ENCODE assay signal across 8 mouse cellular contexts in the genomic region with DNA sequence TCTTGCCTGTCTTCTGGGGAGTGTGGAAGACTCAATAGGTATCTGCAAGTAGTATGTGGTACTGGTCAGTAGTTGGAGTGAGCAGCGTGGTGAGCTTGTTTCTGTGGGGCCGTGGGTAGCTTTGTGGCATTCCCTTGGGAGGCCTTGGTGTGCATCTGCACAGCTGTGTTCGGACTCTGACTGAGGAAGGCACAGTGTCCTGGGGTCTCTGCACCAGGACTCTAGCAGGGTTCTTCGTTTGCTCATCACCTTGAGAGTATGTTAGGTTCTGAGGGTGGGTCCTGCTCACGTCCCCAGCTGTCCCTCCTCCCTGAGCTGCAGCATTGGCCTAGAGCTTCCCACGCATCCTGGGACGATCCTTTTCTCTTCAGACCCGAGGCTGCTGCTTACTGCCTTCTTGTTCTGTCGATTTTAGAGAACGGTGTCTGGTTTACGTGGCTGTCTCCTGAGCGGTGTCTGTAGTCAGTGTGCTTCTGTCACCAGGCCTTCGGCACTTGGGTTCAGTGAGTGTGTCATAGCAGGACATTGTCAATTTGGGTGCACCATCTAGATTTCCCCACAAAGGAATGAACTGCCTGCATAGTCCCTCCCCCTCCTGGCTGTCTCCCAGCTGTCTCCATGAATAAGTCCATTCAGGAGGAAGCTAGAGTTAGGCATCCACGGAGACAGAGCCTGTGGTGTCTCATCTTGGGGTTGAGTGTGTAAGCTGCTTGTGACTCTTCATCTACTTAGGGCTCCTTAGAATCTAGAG. TPM values are rescaled to one million over a fixed set of nuclear protein-coding genes. Genes with fewer than 3 reads are reported as not detected.
DNase-seq lines count a peak whose midpoint lies in the region; ATAC-seq and TF ChIP-seq lines count a peak whose summit lies in the region.

No protein-coding gene starts in this region.

- peak overlapping the region; percentile 18 for H3K4me2 ChIP-seq in myocyte (ENCODE audit: low read depth)

- TF ChIP-seq CTCF in lung, adult 2 months (IDR thresholded peaks at IDR 0.05; ENCODE audit: insufficient read depth, low read length) = no peak

- no peaks in the 10 kb centered on the region for H3K27me3 ChIP-seq in myocyte (ENCODE audit: control insufficient read depth, insufficient read depth, insufficient read length)

- TF ChIP-seq POLR2A in lung, adult 2 months (IDR thresholded peaks at IDR 0.05; ENCODE audit: borderline replicate concordance, extremely low read depth, low read depth, low read length) = no peak
- no peak for TF ChIP-seq POLR2A in myocyte (IDR thresholded peaks at IDR 0.05; ENCODE audit: insufficient read length, low read depth)

- H3K4me3 ChIP-seq in lung, adult 2 months (replicated peaks; ENCODE audit: extremely low read depth, low read depth, low read length) = no peak overlapping the region
- H3K4me3 ChIP-seq in myocyte = no peak overlapping the region

- H3K4me1 ChIP-seq in lung, adult 2 months (ENCODE audit: control insufficient read depth, insufficient read depth, low read length) = peaks cover 2% of the 10 kb centered on the region; the same call in 1 of the 2 replicates

- H3ac ChIP-seq in myocyte (ENCODE audit: control insufficient read depth, insufficient read length) = no peak overlapping the region

- H3K79me2 ChIP-seq in myocyte (ENCODE audit: control insufficient read depth, insufficient read depth) = no peaks in the 10 kb centered on the region

- no peak for ATAC-seq in cerebellum, adult (ENCODE audit: insufficient number of reproducible peaks, low FRiP score, low TSS enrichment)

- peak; percentile 69 for DNase-seq in cerebellum, adult 11-12 months
- DNase-seq in lung, postnatal 10 days = peak; percentile 58
- no peak for DNase-seq in lung, adult 2 months
- peak; percentile 65 for DNase-seq in heart, postnatal 4 days
- DNase-seq in c-Kit-positive CD71-positive TER-119-positive erythroid progenitor cells, embryonic 14.5 days (ENCODE audit: low spot score) = no peak
- DNase-seq in urinary bladder, postnatal 10 days (ENCODE audit: low spot score) = no peak

- H3K36me3 ChIP-seq in myocyte (ENCODE audit: control insufficient read depth, insufficient read depth) = peaks cover 5% of the 10 kb centered on the region

- 80% methylated on average over 14 of the region's 14 CpGs for WGBS in lung, adult 2 months

TF ChIP-seq in myocyte, 11 proteins besides CTCF, POLR2A, EP300 and RAD21:
- no peak for TF ChIP-seq CEBPB (IDR thresholded peaks at IDR 0.05; ENCODE audit: insufficient read depth, poor library complexity, severe bottlenecking)
- no peak for TF ChIP-seq MAX (IDR thresholded peaks at IDR 0.05; ENCODE audit: low read depth)
- TF ChIP-seq TCF3 (IDR thresholded peaks at IDR 0.05; ENCODE audit: insufficient read length, low read depth) = no peak
- TF ChIP-seq E2F4 (IDR thresholded peaks at IDR 0.05; ENCODE audit: insufficient read depth) = no peak
- TF ChIP-seq REST (IDR thresholded peaks at IDR 0.05; ENCODE audit: insufficient read depth, insufficient read length) = no peak
- no peak for TF ChIP-seq USF1 (IDR thresholded peaks at IDR 0.05; ENCODE audit: low read depth)
- no peak for TF ChIP-seq MYOG (IDR thresholded peaks at IDR 0.05; ENCODE audit: control insufficient read depth in 1 of 3, insufficient read depth in 1 of 3, insufficient read length in 2 of 3, low read depth in 2 of 3)
- TF ChIP-seq MYOD1 (IDR thresholded peaks at IDR 0.05; ENCODE audit: control insufficient read depth in 1 of 3, insufficient read length in 2 of 3, low read depth in 2 of 3) = no peak
- TF ChIP-seq POLR2AphosphoS2 (IDR thresholded peaks at IDR 0.05; ENCODE audit: insufficient read length, low read depth) = no peak

RNA-seq across cellular contexts. Expression of a gene that starts 42.4 kb away (rescaled TPM):
- not detected in 2 replicates for polyA plus RNA-seq in lung, adult 2 months (2012; rRNA removed)
- total RNA-seq in heart, postnatal 4 days (2021) = not detected
- not detected for polyA plus RNA-seq in myocyte (2012; fragmentation: generic; extraction: Trizol)

Comparison
In these comparisons a context has a peak if more than half of its experiments do, and no peak if none do; other contexts are left out.
1. DNase-seq: peak in cerebellum, adult 11-12 months (single experiment), lung, postnatal 10 days (single experiment) and heart, postnatal 4 days (single experiment); none in lung, adult 2 months (single experiment), c-Kit-positive CD71-positive TER-119-positive erythroid progenitor cells, embryonic 14.5 days (single experiment) and urinary bladder, postnatal 10 days (single experiment).